12 mouse cellular contexts compared by ENCODE assay signal in genomic region chr2:91027391-91028214, GRCm38 (mm10). TPM values are rescaled to one million over a fixed set of nuclear protein-coding genes. Genes with fewer than 3 reads are reported as not detected.
A peak's percentile ranks its signal among the peaks of the same experiment; 100 is the strongest.
DNase-seq lines count a peak whose midpoint lies in the region; ATAC-seq and TF ChIP-seq lines count a peak whose summit lies in the region.
"Had no signal": no experiment of that assay in that cellular context is flagged by ENCODE, and none has a peak within 500 bp of the region (broad histone marks: within the 10 kb centered on the region; RNA-seq: fewer than 3 reads in every experiment).

No protein-coding gene starts in this region.

- H3K36me3 ChIP-seq in heart, embryonic 10.5 days: no peaks in the 10 kb centered on the region; the same call in 1 of the 2 replicates
- H3K36me3 ChIP-seq: embryonic facial prominence, embryonic 15.5 days; heart, embryonic 15.5 days; stomach, embryonic 15.5 days had no signal

- H3K4me3 ChIP-seq in heart, embryonic 10.5 days: no peak overlapping the region
- no peak overlapping the region for H3K4me3 ChIP-seq in cerebellum, adult 2 months (replicated peaks; ENCODE audit: insufficient read depth, low read depth, low read length)
- H3K4me3 ChIP-seq: embryonic facial prominence, embryonic 15.5 days; heart, embryonic 15.5 days; stomach, embryonic 15.5 days had no signal

- peak overlapping the region; percentile 56; the same call in 1 of the 2 replicates for H3K27ac ChIP-seq in heart, embryonic 10.5 days
- no peak overlapping the region for H3K27ac ChIP-seq in cerebellum, adult 2 months (ENCODE audit: insufficient read depth, low read length)
- H3K27ac ChIP-seq: embryonic facial prominence, embryonic 15.5 days; heart, embryonic 15.5 days; stomach, embryonic 15.5 days had no signal

- ATAC-seq in inflammation-experienced regulatory T-cells, adult 6 months: no peak

- WGBS in heart, embryonic 10.5 days: 81% methylated on average over 9 of the region's 9 CpGs
- 75% methylated on average over 9 of the region's 9 CpGs for WGBS in cerebellum, adult 2 months

- H3K27me3 ChIP-seq in heart, embryonic 10.5 days (ENCODE audit: insufficient read depth, poor library complexity, severe bottlenecking): no peaks in the 10 kb centered on the region
- H3K27me3 ChIP-seq in cerebellum, adult 2 months (ENCODE audit: control insufficient read depth, insufficient read depth, low read length): no peaks in the 10 kb centered on the region
- H3K27me3 ChIP-seq: embryonic facial prominence, embryonic 15.5 days; heart, embryonic 15.5 days; stomach, embryonic 15.5 days had no signal

- TF ChIP-seq POLR2A in cerebellum, adult 2 months (IDR thresholded peaks at IDR 0.05; ENCODE audit: borderline replicate concordance, insufficient read depth, low read length): no peak

- DNase-seq in adrenal gland, adult 2 months: peak; percentile 21
- DNase-seq in adrenal gland, adult 18-20 months (ENCODE audit: low spot score in 2 of 2): no peak
- DNase-seq in lung, adult 18-20 months: peak; percentile 15 to 28
- DNase-seq in lung, postnatal 4 days: no peak
- DNase-seq in heart, embryonic 10.5 days (ENCODE audit: low spot score): no peak
- DNase-seq in lung, postnatal 14 days: peak; percentile 34
- DNase-seq in cerebellum, adult 2 months: no peak
- DNase-seq: cerebellum, adult 11 months had no signal

- peaks cover 10% of the 10 kb centered on the region; the same call in 1 of the 2 replicates for H3K4me1 ChIP-seq in heart, embryonic 10.5 days
- no peaks in the 10 kb centered on the region for H3K4me1 ChIP-seq in cerebellum, adult 2 months (ENCODE audit: control insufficient read depth, insufficient read depth, low read length)
- H3K4me1 ChIP-seq: embryonic facial prominence, embryonic 15.5 days; stomach, embryonic 15.5 days had no signal

- no peak for TF ChIP-seq CTCF in cerebellum, adult 2 months (IDR thresholded peaks at IDR 0.05; ENCODE audit: borderline replicate concordance, insufficient read depth, low read depth, low read length)

- H3K9me3 ChIP-seq in heart, embryonic 10.5 days: no peaks in the 10 kb centered on the region
- H3K9me3 ChIP-seq: embryonic facial prominence, embryonic 15.5 days; heart, embryonic 15.5 days; stomach, embryonic 15.5 days had no signal

RNA-seq across cellular contexts. Expression of gene Rapsn, which starts 7.8 kb away (rescaled TPM):
- 1 to 10 TPM in 1 of 2 experiments, under 1 TPM in 1; 0.72 to 3.1 TPM for total RNA-seq in adrenal gland, adult 2 months (2021)
- polyA plus RNA-seq in adrenal gland, adult 2 months (2012; rRNA removed): 3.8 and 5.0 TPM in 2 replicates
- 1 to 10 TPM in 1 of 2 experiments, under 1 TPM in 1; 0.93 to 1.6 TPM for total RNA-seq in adrenal gland, adult 18-20 months (2021)
- 6.6 and 13.8 TPM in 2 replicates for polyA plus RNA-seq in heart, embryonic 10.5 days (2016; fragmentation: Nextera tagmentation; extraction: Ambion mirVana)
- polyA plus RNA-seq in inflammation-experienced regulatory T-cells, adult 6 months (2017; shearing (Covaris generic)): 1 to 10 TPM; 2.0 to 4.7 (median 4.6) TPM
- polyA plus RNA-seq in cerebellum, adult 2 months (2012; rRNA removed): 1.0 and 1.5 TPM in 2 replicates

RNA-seq across cellular contexts. Expression of gene Psmc3, which starts 26.2 kb away (rescaled TPM):
- 100 to 1,000 TPM; 235 to 255 TPM for total RNA-seq in adrenal gland, adult 2 months (2021)
- polyA plus RNA-seq in adrenal gland, adult 2 months (2012; rRNA removed): 28.1 and 31.9 TPM in 2 replicates
- total RNA-seq in adrenal gland, adult 18-20 months (2021): 100 to 1,000 TPM; 197 to 212 TPM
- 315 and 334 TPM in 2 replicates for polyA plus RNA-seq in heart, embryonic 10.5 days (2016; fragmentation: Nextera tagmentation; extraction: Ambion mirVana)
- 100 to 1,000 TPM; 197 to 219 (median 204) TPM for polyA plus RNA-seq in inflammation-experienced regulatory T-cells, adult 6 months (2017; shearing (Covaris generic))
- polyA plus RNA-seq in cerebellum, adult 2 months (2012; rRNA removed): 194 and 199 TPM in 2 replicates

RNA-seq across cellular contexts. Expression of gene Slc39a13, which starts 42.6 kb away (rescaled TPM):
- 10 to 100 TPM; 27.7 to 36.7 TPM for total RNA-seq in adrenal gland, adult 2 months (2021)
- 60.4 and 66.7 TPM in 2 replicates for polyA plus RNA-seq in adrenal gland, adult 2 months (2012; rRNA removed)
- total RNA-seq in adrenal gland, adult 18-20 months (2021): 10 to 100 TPM; 25.1 to 30.4 TPM
- 32.6 and 37.5 TPM in 2 replicates for polyA plus RNA-seq in heart, embryonic 10.5 days (2016; fragmentation: Nextera tagmentation; extraction: Ambion mirVana)
- polyA plus RNA-seq in inflammation-experienced regulatory T-cells, adult 6 months (2017; shearing (Covaris generic)): 10 to 100 TPM; 18.5 to 28.5 (median 23.3) TPM
- 93.3 and 97.7 TPM in 2 replicates for polyA plus RNA-seq in cerebellum, adult 2 months (2012; rRNA removed)

RNA-seq across cellular contexts. Expression of gene Spi1, which starts 54.6 kb away (rescaled TPM):
- 1 to 10 TPM; 5.0 to 7.1 TPM for total RNA-seq in adrenal gland, adult 2 months (2021)
- polyA plus RNA-seq in adrenal gland, adult 2 months (2012; rRNA removed): 17.6 and 21.9 TPM in 2 replicates
- total RNA-seq in adrenal gland, adult 18-20 months (2021): 1 to 10 TPM; 5.3 to 9.9 TPM
- polyA plus RNA-seq in heart, embryonic 10.5 days (2016; fragmentation: Nextera tagmentation; extraction: Ambion mirVana): 0.99 and 4.1 TPM in 2 replicates
- polyA plus RNA-seq in inflammation-experienced regulatory T-cells, adult 6 months (2017; shearing (Covaris generic)): under 1 TPM in 1 of 3 experiments, not detected in 2; 0.68 TPM
- polyA plus RNA-seq in cerebellum, adult 2 months (2012; rRNA removed): 3.3 and 4.1 TPM in 2 replicates

Comparison
In these comparisons a context has a peak if more than half of its experiments do, and no peak if none do; other contexts are left out.
1. DNase-seq: peak in adrenal gland, adult 2 months (single experiment), lung, adult 18-20 months (2 of 2) and lung, postnatal 14 days (single experiment); none in adrenal gland, adult 18-20 months (0 of 2), lung, postnatal 4 days (0 of 2), heart, embryonic 10.5 days (single experiment) and cerebellum, adult 2 months (0 of 2).